Mouse (Mus musculus): ENCODE measurements around the gene Arl6ip6. TPM values are rescaled to one million over a fixed set of nuclear protein-coding genes. Genes with fewer than 3 reads are reported as not detected.

Gene Arl6ip6
- 42.9 TPM for polyA plus RNA-seq (2014; fragmentation: Illumina TruSeq; extraction: RNeasy Lipid Tissue Mini Kit (QIAGEN cat#74804); ENCODE audit: low read depth, low replicate concordance)

GRCm38 (mm10) chr2:53191523-53192220 is at the start of gene Arl6ip6:
Gene Arl6ip6 (plus strand): TSS chr2:53191726.

DNA sequence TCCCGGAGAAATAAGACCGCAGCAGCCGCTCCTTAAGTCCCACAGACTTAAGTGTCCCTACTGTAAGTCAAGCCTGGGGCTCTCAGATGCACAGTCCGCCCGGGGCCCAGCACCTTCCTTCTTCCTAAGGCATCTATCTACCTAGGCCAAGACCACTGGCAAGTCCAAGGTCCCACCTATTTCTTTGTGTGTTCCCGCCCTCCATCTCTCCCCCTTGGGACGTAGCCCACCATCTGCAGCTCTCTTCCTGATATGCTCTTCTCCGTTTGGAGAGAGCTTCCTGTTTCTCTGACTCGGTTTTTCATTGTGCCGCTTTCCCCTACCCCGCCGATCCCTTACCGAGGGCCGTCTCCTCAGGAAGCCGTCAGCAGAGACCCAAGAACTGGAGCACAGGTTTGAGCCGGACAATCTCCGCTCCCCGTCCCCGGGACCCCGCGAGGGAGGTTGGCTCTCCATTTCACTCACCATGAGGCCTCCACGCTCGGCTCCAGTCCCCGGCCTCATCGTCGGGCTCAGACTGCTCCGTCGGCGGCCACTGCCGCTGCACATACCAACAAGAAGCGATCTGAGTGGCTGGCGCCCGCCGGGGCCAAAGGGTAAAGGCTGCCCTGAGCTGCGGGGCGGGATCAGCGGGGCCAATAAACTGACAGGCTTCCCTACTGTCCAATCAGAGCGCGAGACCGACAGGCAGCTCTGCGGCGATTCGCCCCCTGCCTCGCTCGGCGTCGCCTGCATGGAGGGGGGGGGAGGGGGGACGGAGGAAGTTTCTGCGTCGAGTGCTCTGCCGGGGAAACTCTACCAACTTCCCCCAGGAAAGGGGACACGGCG is 628 bp upstream of the Arl6ip6 start, which contains the start of gene Prpf40a:
Prpf40a (minus strand) TSS at position 601 of the 828 bp plus-strand sequence.

Other genes with a start within 250 kb of the Arl6ip6 start
- 174 TPM for gene Prpf40a, start 442 bp upstream of the Arl6ip6 start, polyA plus RNA-seq (2014; fragmentation: Illumina TruSeq; extraction: RNeasy Lipid Tissue Mini Kit (QIAGEN cat#74804); ENCODE audit: low read depth, low replicate concordance)

Data from kidney, adult 10 weeks (tissue).